Mouse (Mus musculus): ENCODE measurements around the gene Gm14214. TPM values are rescaled to one million over a fixed set of nuclear protein-coding genes. Genes with fewer than 3 reads are reported as not detected.

The Gm14214 gene
- polyA plus RNA-seq, 1 experiment, result not detected

- no peak for DNase-seq
- 96% methylated on average over 5 of the region's 5 CpGs for WGBS
- H3K4me1 ChIP-seq (replicated peaks; ENCODE audit: control insufficient read depth, insufficient read depth, low read length), result peaks cover 9% of the 10 kb centered on the region
- no peaks in the 10 kb centered on the region for H3K36me3 ChIP-seq (ENCODE audit: control insufficient read depth, insufficient read depth, low read length)
- TF ChIP-seq POLR2A (IDR thresholded peaks at IDR 0.05; ENCODE audit: control insufficient read depth, extremely low read depth, insufficient read depth, low read length, poor library complexity) (no peak), CTCF (IDR thresholded peaks at IDR 0.05; ENCODE audit: borderline replicate concordance, control insufficient read depth, extremely low read depth, insufficient read depth, low read length, poor library complexity) (no peak)
- no peaks in the 10 kb centered on the region for H3K27me3 ChIP-seq (ENCODE audit: control insufficient read depth, insufficient read depth, low read length)
- H3K4me3 ChIP-seq (ENCODE audit: control insufficient read depth, insufficient read depth, low read length), result no peak overlapping the region
- H3K27ac ChIP-seq (ENCODE audit: control insufficient read depth, insufficient read depth, low read length), result no peak overlapping the region
These were observed 31.2 kb downstream of the Gm14214 start for GRCm38 (mm10) chr2:154738621-154739020.

GRCm38 (mm10) chr2:154735986-154736385 is 33.8 kb downstream of the Gm14214 start:
- Histone ChIP-seq H3K27ac (ENCODE audit: control insufficient read depth, insufficient read depth, low read length) (no peak overlapping the region), H3K4me1 (replicated peaks; ENCODE audit: control insufficient read depth, insufficient read depth, low read length) (peaks cover 11% of the 10 kb centered on the region), H3K4me3 (ENCODE audit: control insufficient read depth, insufficient read depth, low read length) (no peak overlapping the region), H3K36me3 (ENCODE audit: control insufficient read depth, insufficient read depth, low read length) (no peaks in the 10 kb centered on the region), H3K27me3 (ENCODE audit: control insufficient read depth, insufficient read depth, low read length) (no peaks in the 10 kb centered on the region)
- TF ChIP-seq POLR2A (IDR thresholded peaks at IDR 0.05; ENCODE audit: control insufficient read depth, extremely low read depth, insufficient read depth, low read length, poor library complexity) (no peak), CTCF (IDR thresholded peaks at IDR 0.05; ENCODE audit: borderline replicate concordance, control insufficient read depth, extremely low read depth, insufficient read depth, low read length, poor library complexity) (no peak)
- DNase-seq, result no peak
- WGBS, result 80% methylated on average over 7 of the region's 7 CpGs

- 87% methylated on average over 7 of the region's 7 CpGs for WGBS
- H3K4me3 ChIP-seq (ENCODE audit: control insufficient read depth, insufficient read depth, low read length), result no peak overlapping the region
- no peaks in the 10 kb centered on the region for H3K27me3 ChIP-seq (ENCODE audit: control insufficient read depth, insufficient read depth, low read length)
- TF ChIP-seq CTCF (IDR thresholded peaks at IDR 0.05; ENCODE audit: borderline replicate concordance, control insufficient read depth, extremely low read depth, insufficient read depth, low read length, poor library complexity), result no peak
- TF ChIP-seq POLR2A (IDR thresholded peaks at IDR 0.05; ENCODE audit: control insufficient read depth, extremely low read depth, insufficient read depth, low read length, poor library complexity), result no peak
- no peaks in the 10 kb centered on the region for H3K36me3 ChIP-seq (ENCODE audit: control insufficient read depth, insufficient read depth, low read length)
- H3K27ac ChIP-seq (ENCODE audit: control insufficient read depth, insufficient read depth, low read length), result no peak overlapping the region
- DNase-seq, result no peak
- peaks cover 11% of the 10 kb centered on the region for H3K4me1 ChIP-seq (replicated peaks; ENCODE audit: control insufficient read depth, insufficient read depth, low read length)
These were observed 34.4 kb downstream of the Gm14214 start for GRCm38 (mm10) chr2:154735416-154735815.

- no peaks in the 10 kb centered on the region for H3K36me3 ChIP-seq (ENCODE audit: control insufficient read depth, insufficient read depth, low read length)
- no peak for TF ChIP-seq CTCF (IDR thresholded peaks at IDR 0.05; ENCODE audit: borderline replicate concordance, control insufficient read depth, extremely low read depth, insufficient read depth, low read length, poor library complexity)
- TF ChIP-seq POLR2A (IDR thresholded peaks at IDR 0.05; ENCODE audit: control insufficient read depth, extremely low read depth, insufficient read depth, low read length, poor library complexity), result no peak
- DNase-seq, result no peak
- peaks cover 11% of the 10 kb centered on the region for H3K4me1 ChIP-seq (replicated peaks; ENCODE audit: control insufficient read depth, insufficient read depth, low read length)
- no peak overlapping the region for H3K27ac ChIP-seq (ENCODE audit: control insufficient read depth, insufficient read depth, low read length)
- WGBS, result 70% methylated on average over 9 of the region's 9 CpGs
- H3K4me3 ChIP-seq (ENCODE audit: control insufficient read depth, insufficient read depth, low read length), result no peak overlapping the region
- H3K27me3 ChIP-seq (ENCODE audit: control insufficient read depth, insufficient read depth, low read length), result no peaks in the 10 kb centered on the region
These were observed 34.9 kb downstream of the Gm14214 start for GRCm38 (mm10) chr2:154734977-154735376.

GRCm38 (mm10) chr2:154732503-154733141 is 37.2 kb downstream of the Gm14214 start:
- no peak overlapping the region for H3K4me3 ChIP-seq (ENCODE audit: control insufficient read depth, insufficient read depth, low read length)
- H3K27me3 ChIP-seq (ENCODE audit: control insufficient read depth, insufficient read depth, low read length), result no peaks in the 10 kb centered on the region
- TF ChIP-seq CTCF (IDR thresholded peaks at IDR 0.05; ENCODE audit: borderline replicate concordance, control insufficient read depth, extremely low read depth, insufficient read depth, low read length, poor library complexity) (no peak), POLR2A (IDR thresholded peaks at IDR 0.05; ENCODE audit: control insufficient read depth, extremely low read depth, insufficient read depth, low read length, poor library complexity) (no peak)
- H3K36me3 ChIP-seq (ENCODE audit: control insufficient read depth, insufficient read depth, low read length), result no peaks in the 10 kb centered on the region
- DNase-seq, result no peak
- H3K4me1 ChIP-seq (replicated peaks; ENCODE audit: control insufficient read depth, insufficient read depth, low read length), result peaks cover 11% of the 10 kb centered on the region
- WGBS, result 47% methylated on average over 9 of the region's 9 CpGs
- H3K27ac ChIP-seq (ENCODE audit: control insufficient read depth, insufficient read depth, low read length), result no peak overlapping the region

GRCm38 (mm10) chr2:154731916-154732315 is 37.9 kb downstream of the Gm14214 start:
- no peaks in the 10 kb centered on the region for H3K27me3 ChIP-seq (ENCODE audit: control insufficient read depth, insufficient read depth, low read length)
- H3K4me1 ChIP-seq (replicated peaks; ENCODE audit: control insufficient read depth, insufficient read depth, low read length), result peaks cover 11% of the 10 kb centered on the region
- whole genome bisulfite sequencing, result 83% methylated on average over 2 of the region's 2 CpGs
- H3K4me3 ChIP-seq (ENCODE audit: control insufficient read depth, insufficient read depth, low read length), result no peak overlapping the region
- no peak for TF ChIP-seq CTCF (IDR thresholded peaks at IDR 0.05; ENCODE audit: borderline replicate concordance, control insufficient read depth, extremely low read depth, insufficient read depth, low read length, poor library complexity)
- no peak for TF ChIP-seq POLR2A (IDR thresholded peaks at IDR 0.05; ENCODE audit: control insufficient read depth, extremely low read depth, insufficient read depth, low read length, poor library complexity)
- no peak for DNase-seq
- H3K27ac ChIP-seq (ENCODE audit: control insufficient read depth, insufficient read depth, low read length), result no peak overlapping the region
- H3K36me3 ChIP-seq (ENCODE audit: control insufficient read depth, insufficient read depth, low read length), result no peaks in the 10 kb centered on the region

GRCm38 (mm10) chr2:154730841-154731240 is 39.0 kb downstream of the Gm14214 start:
- peaks cover 11% of the 10 kb centered on the region for H3K4me1 ChIP-seq (replicated peaks; ENCODE audit: control insufficient read depth, insufficient read depth, low read length)
- 98% methylated on average over 3 of the region's 3 CpGs for WGBS
- no peak overlapping the region for H3K4me3 ChIP-seq (ENCODE audit: control insufficient read depth, insufficient read depth, low read length)

More at GRCm38 (mm10) chr2:154730841-154731240, 39.0 kb downstream of the Gm14214 start:
- Histone ChIP-seq H3K36me3 (ENCODE audit: control insufficient read depth, insufficient read depth, low read length) (no peaks in the 10 kb centered on the region), H3K27ac (ENCODE audit: control insufficient read depth, insufficient read depth, low read length) (no peak overlapping the region), H3K27me3 (ENCODE audit: control insufficient read depth, insufficient read depth, low read length) (no peaks in the 10 kb centered on the region)
- TF ChIP-seq CTCF (IDR thresholded peaks at IDR 0.05; ENCODE audit: borderline replicate concordance, control insufficient read depth, extremely low read depth, insufficient read depth, low read length, poor library complexity) (no peak), POLR2A (IDR thresholded peaks at IDR 0.05; ENCODE audit: control insufficient read depth, extremely low read depth, insufficient read depth, low read length, poor library complexity) (no peak)
- no peak for DNase-seq
